Mouse (Mus musculus): ENCODE data around the gene 9530003J23Rik.
"Not testable (repeated sequence)": the region's sequence is repeated elsewhere in the genome, so short reads cannot be mapped to it uniquely, and the experiment has no call there.

The 9530003J23Rik gene

GRCm38 (mm10) chr10:117225094-117225493 is 13.4 kb downstream of the 9530003J23Rik start:
- DNase-seq (ENCODE audit: low spot score in 2 of 2), result no peak

GRCm38 (mm10) chr10:117224102-117224990 is 14.2 kb downstream of the 9530003J23Rik start, which contains the start of gene Yeats4:
Gene Yeats4, minus strand, starts transcription at chr10:117224507.
- peak; percentile 97 to 98 for DNase-seq (ENCODE audit: low spot score in 2 of 2)

GRCm38 (mm10) chr10:117223758-117224101 is 14.8 kb downstream of the 9530003J23Rik start:
- no peak for DNase-seq (ENCODE audit: low spot score in 2 of 2)

GRCm38 (mm10) chr10:117222821-117223220 is 15.7 kb downstream of the 9530003J23Rik start:
- no peak for DNase-seq (ENCODE audit: low spot score in 2 of 2)

GRCm38 (mm10) chr10:117218351-117218750 is 20.2 kb downstream of the 9530003J23Rik start:
- no peak for DNase-seq (ENCODE audit: low spot score in 2 of 2)

GRCm38 (mm10) chr10:117217246-117217840 is 21.2 kb downstream of the 9530003J23Rik start:
- no peak for DNase-seq (ENCODE audit: low spot score in 2 of 2)

- peak in 1 of 2 experiments; percentile 35 for DNase-seq (ENCODE audit: low spot score in 2 of 2)
Measured at GRCm38 (mm10) chr10:117216793-117217192, 21.7 kb downstream of the 9530003J23Rik start.

- DNase-seq (ENCODE audit: low spot score in 2 of 2), result no peak
Measured at GRCm38 (mm10) chr10:117216132-117216495, 22.4 kb downstream of the 9530003J23Rik start.

GRCm38 (mm10) chr10:117215409-117216131 is 22.9 kb downstream of the 9530003J23Rik start:
- no peak for DNase-seq (ENCODE audit: low spot score in 2 of 2)

GRCm38 (mm10) chr10:117211023-117211422 is 27.5 kb downstream of the 9530003J23Rik start:
- no peak for DNase-seq (ENCODE audit: low spot score in 2 of 2)

GRCm38 (mm10) chr10:117209469-117209938 is 29.0 kb downstream of the 9530003J23Rik start:
- DNase-seq (ENCODE audit: low spot score in 2 of 2), result peak in 1 of 2 experiments; percentile 37

GRCm38 (mm10) chr10:117208787-117209186 is 29.7 kb downstream of the 9530003J23Rik start:
- not testable (repeated sequence) for DNase-seq (ENCODE audit: low spot score in 2 of 2)

- DNase-seq (ENCODE audit: low spot score in 2 of 2), result no peak
Measured at GRCm38 (mm10) chr10:117208221-117208620, 30.3 kb downstream of the 9530003J23Rik start.

- no peak for DNase-seq (ENCODE audit: low spot score in 2 of 2)
Measured at GRCm38 (mm10) chr10:117206070-117206469, 32.4 kb downstream of the 9530003J23Rik start.

GRCm38 (mm10) chr10:117203558-117203981 is 34.9 kb downstream of the 9530003J23Rik start:
- DNase-seq (ENCODE audit: low spot score in 2 of 2), result no peak

GRCm38 (mm10) chr10:117202981-117203557 is 35.4 kb downstream of the 9530003J23Rik start:
- no peak for DNase-seq (ENCODE audit: low spot score in 2 of 2)

GRCm38 (mm10) chr10:117199701-117200100 is 38.8 kb downstream of the 9530003J23Rik start:
- DNase-seq (ENCODE audit: low spot score in 2 of 2), result no peak

GRCm38 (mm10) chr10:117196696-117197095 is 41.8 kb downstream of the 9530003J23Rik start:
- DNase-seq (ENCODE audit: low spot score in 2 of 2), result no peak

GRCm38 (mm10) chr10:117195748-117196147 is 42.8 kb downstream of the 9530003J23Rik start:
- no peak for DNase-seq (ENCODE audit: low spot score in 2 of 2)

- no peak for DNase-seq (ENCODE audit: low spot score in 2 of 2)
Measured at GRCm38 (mm10) chr10:117195005-117195404, 43.5 kb downstream of the 9530003J23Rik start.

GRCm38 (mm10) chr10:117193364-117193763 is 45.1 kb downstream of the 9530003J23Rik start:
- DNase-seq (ENCODE audit: low spot score in 2 of 2), result no peak

All from frontal cortex, postnatal 36 days (tissue).